Mouse (Mus musculus) heart, embryonic 16.5 days (tissue): ENCODE results near the gene Nfkbiz. TPM values are rescaled to one million over a fixed set of nuclear protein-coding genes. Genes with fewer than 3 reads are reported as not detected.

ENCODE experiments used
- ATAC-seq: fragments of 200-750 bp; cut with Nextera tagmentation; replicated peaks from 2 replicates; pipeline ENCODE4 v1.8.0; 2017; ENCODE audit warnings: moderate number of reproducible peaks; ENCODE audit not compliant: insufficient read depth, low FRiP score; ENCODE audit errors: extremely low read depth
- H3K27ac ChIP-seq: fragments of 300-500 bp; sonication (generic); 2 replicates; pipeline ENCODE4 v1.5.1; 2014; ENCODE audit warnings: mild to moderate bottlenecking, low read length, control low read depth, moderate library complexity
- H3K27me3 ChIP-seq: fragments of 300-500 bp; sonication (generic); 2 replicates; pipeline ENCODE4 v1.6.1; 2014; ENCODE audit warnings: low read length, mixed read lengths; ENCODE audit not compliant: control insufficient read depth, insufficient read depth
- H3K36me3 ChIP-seq: fragments of 300-500 bp; sonication (generic); 2 replicates; pipeline ENCODE4 v1.6.1; 2014; ENCODE audit not compliant: control insufficient read depth, insufficient read depth
- H3K4me1 ChIP-seq: fragments of 300-500 bp; sonication (generic); 2 replicates; pipeline ENCODE4 v1.6.1; 2014; ENCODE audit warnings: low read length, mixed read lengths; ENCODE audit not compliant: control insufficient read depth, insufficient read depth
- H3K4me2 ChIP-seq: fragments of 300-500 bp; sonication (generic); 2 replicates; pipeline ENCODE4 v1.6.1; 2014; ENCODE audit warnings: low read depth, mild to moderate bottlenecking, control low read depth, low read length
- H3K4me3 ChIP-seq: fragments of 300-500 bp; sonication (generic); 2 replicates; pipeline ENCODE4 v1.5.1; 2014; ENCODE audit warnings: mild to moderate bottlenecking, control low read depth, low read length
- H3K9ac ChIP-seq: fragments of 300-500 bp; sonication (generic); 2 replicates; pipeline ENCODE4 v1.6.1; 2014; ENCODE audit warnings: low read length, control low read depth
- H3K9me3 ChIP-seq: fragments of 300-500 bp; sonication (generic); replicated peaks from 2 replicates; pipeline ENCODE4 v1.6.1; 2016; ENCODE audit warnings: low read length; ENCODE audit not compliant: control insufficient read depth
- WGBS: fragments of 180-500 bp; shearing (Covaris S2); extraction: QIAGEN DNeasy Blood & Tissue Kit; methylation state at CpG from one replicate; pipeline ENCODE4 v1.1.7; 2014; 5-methylcytosine and 5-hydroxymethylcytosine counted together
- polyA plus RNA-seq: library from polyadenylated mRNA; unstranded; fragments of >200 nt; fragmentation: Nextera tagmentation; extraction: Ambion mirVana; gene quantifications from 2 replicates; pipeline ENCODE4 v1.2.1, GENCODE M21; 2015

Gene Nfkbiz
- polyA plus RNA-seq, 1 experiment from 2014 or later, result 2.9 TPM

GRCm38 (mm10) chr16:55798845-55799244, 39.9 kb downstream of the Nfkbiz start:
- Histone ChIP-seq H3K4me3 (no peak overlapping the region), H3K27me3 (no peaks in the 10 kb centered on the region), H3K9me3 (no peaks in the 10 kb centered on the region), H3K4me2 (no peak overlapping the region), H3K36me3 (no peaks in the 10 kb centered on the region), H3K27ac (no peak overlapping the region), H3K4me1 (no peaks in the 10 kb centered on the region), H3K9ac (no peak overlapping the region)
- 69% methylated on average over 7 of the region's 7 CpGs for WGBS
- ATAC-seq, result no peak

GRCm38 (mm10) chr16:55790326-55790725, 48.4 kb downstream of the Nfkbiz start:
- Histone ChIP-seq H3K9me3 (no peaks in the 10 kb centered on the region), H3K4me2 (no peak overlapping the region), H3K4me3 (no peak overlapping the region), H3K4me1 (no peaks in the 10 kb centered on the region), H3K36me3 (no peaks in the 10 kb centered on the region), H3K9ac (no peak overlapping the region), H3K27me3 (no peaks in the 10 kb centered on the region), H3K27ac (no peak overlapping the region)
- 84% methylated on average over 7 of the region's 7 CpGs for WGBS
- no peak for ATAC-seq

- no peaks in the 10 kb centered on the region for H3K36me3 ChIP-seq
- 26% methylated on average over 1 of the region's 1 CpGs for WGBS
- no peaks in the 10 kb centered on the region for H3K27me3 ChIP-seq
- H3K4me1 ChIP-seq, result no peaks in the 10 kb centered on the region
- no peak for ATAC-seq
- H3K27ac ChIP-seq, result no peak overlapping the region
- no peak overlapping the region for H3K4me2 ChIP-seq
- no peaks in the 10 kb centered on the region for H3K9me3 ChIP-seq
- no peak overlapping the region for H3K4me3 ChIP-seq
- H3K9ac ChIP-seq, result no peak overlapping the region
These were observed 49.4 kb downstream of the Nfkbiz start for GRCm38 (mm10) chr16:55789291-55789690.

- Histone ChIP-seq H3K27ac (no peak overlapping the region), H3K4me2 (no peak overlapping the region), H3K4me1 (no peaks in the 10 kb centered on the region), H3K4me3 (no peak overlapping the region), H3K9ac (no peak overlapping the region), H3K9me3 (no peaks in the 10 kb centered on the region), H3K36me3 (no peaks in the 10 kb centered on the region), H3K27me3 (no peaks in the 10 kb centered on the region)
- ATAC-seq, result no peak
- 72% methylated on average over 5 of the region's 5 CpGs for WGBS
These were observed 50.0 kb downstream of the Nfkbiz start for GRCm38 (mm10) chr16:55788671-55789070.

GRCm38 (mm10) chr16:55787385-55788072, 51.2 kb downstream of the Nfkbiz start:
- no peak overlapping the region for H3K4me2 ChIP-seq
- H3K27me3 ChIP-seq, result no peaks in the 10 kb centered on the region
- H3K4me1 ChIP-seq, result no peaks in the 10 kb centered on the region
- H3K9me3 ChIP-seq, result no peaks in the 10 kb centered on the region
- H3K4me3 ChIP-seq, result no peak overlapping the region
- 80% methylated on average over 13 of the region's 13 CpGs for WGBS
- no peak overlapping the region for H3K9ac ChIP-seq
- H3K36me3 ChIP-seq, result no peaks in the 10 kb centered on the region
- no peak overlapping the region for H3K27ac ChIP-seq
- ATAC-seq, result no peak

- no peaks in the 10 kb centered on the region for H3K36me3 ChIP-seq
- 77% methylated on average over 7 of the region's 7 CpGs for WGBS
These were observed 54.3 kb downstream of the Nfkbiz start for GRCm38 (mm10) chr16:55784379-55784778.

GRCm38 (mm10) chr16:55783923-55784322, 54.8 kb downstream of the Nfkbiz start:
- Histone ChIP-seq H3K4me3 (no peak overlapping the region), H3K4me1 (no peaks in the 10 kb centered on the region), H3K4me2 (no peak overlapping the region), H3K27me3 (no peaks in the 10 kb centered on the region), H3K36me3 (no peaks in the 10 kb centered on the region), H3K9me3 (no peaks in the 10 kb centered on the region), H3K9ac (no peak overlapping the region), H3K27ac (no peak overlapping the region)
- ATAC-seq, result no peak
- 69% methylated on average over 3 of the region's 3 CpGs for WGBS

More at GRCm38 (mm10) chr16:55784379-55784778, 54.3 kb downstream of the Nfkbiz start:
- no peak for ATAC-seq
- Histone ChIP-seq H3K27ac (no peak overlapping the region), H3K4me3 (no peak overlapping the region), H3K27me3 (no peaks in the 10 kb centered on the region), H3K9me3 (no peaks in the 10 kb centered on the region), H3K9ac (no peak overlapping the region), H3K4me1 (no peaks in the 10 kb centered on the region), H3K4me2 (no peak overlapping the region)

GRCm38 (mm10) chr16:55782911-55783310, 55.8 kb downstream of the Nfkbiz start:
- Histone ChIP-seq H3K27ac (no peak overlapping the region), H3K27me3 (no peaks in the 10 kb centered on the region), H3K4me1 (no peaks in the 10 kb centered on the region), H3K9ac (no peak overlapping the region), H3K36me3 (no peaks in the 10 kb centered on the region), H3K9me3 (no peaks in the 10 kb centered on the region), H3K4me3 (no peak overlapping the region), H3K4me2 (no peak overlapping the region)
- 71% methylated on average over 2 of the region's 2 CpGs for WGBS
- ATAC-seq, result no peak

- H3K4me1 ChIP-seq, result no peaks in the 10 kb centered on the region
- no peak overlapping the region for H3K9ac ChIP-seq
- 51% methylated on average over 5 of the region's 5 CpGs for WGBS
- H3K27me3 ChIP-seq, result no peaks in the 10 kb centered on the region
- H3K27ac ChIP-seq, result no peak overlapping the region
- no peak overlapping the region for H3K4me2 ChIP-seq
- no peaks in the 10 kb centered on the region for H3K36me3 ChIP-seq
- no peaks in the 10 kb centered on the region for H3K9me3 ChIP-seq
- no peak overlapping the region for H3K4me3 ChIP-seq
- ATAC-seq, result no peak
These were observed 56.9 kb downstream of the Nfkbiz start for GRCm38 (mm10) chr16:55781809-55782208.
